Mouse (Mus musculus) cerebellum, postnatal 36 days (tissue): ENCODE results near the gene Lgr5.

Experiments
- DNase-seq, 2 experiments: peaks; one replicate each; pipeline ENCODE4 v3.0.0; 2021 to 2022; ENCODE audit warnings: mixed read lengths in 2 of 2

Gene Lgr5

GRCm38 (mm10) chr10:115587301-115587969 is at the start of gene Lgr5:
TSS of gene Lgr5 (minus strand) at chr10:115587780.
- DNase-seq: peak; percentile 73 to 76

- DNase-seq: no peak
These were observed 39.1 kb upstream of the Lgr5 start for GRCm38 (mm10) chr10:115626678-115627077.

DNA sequence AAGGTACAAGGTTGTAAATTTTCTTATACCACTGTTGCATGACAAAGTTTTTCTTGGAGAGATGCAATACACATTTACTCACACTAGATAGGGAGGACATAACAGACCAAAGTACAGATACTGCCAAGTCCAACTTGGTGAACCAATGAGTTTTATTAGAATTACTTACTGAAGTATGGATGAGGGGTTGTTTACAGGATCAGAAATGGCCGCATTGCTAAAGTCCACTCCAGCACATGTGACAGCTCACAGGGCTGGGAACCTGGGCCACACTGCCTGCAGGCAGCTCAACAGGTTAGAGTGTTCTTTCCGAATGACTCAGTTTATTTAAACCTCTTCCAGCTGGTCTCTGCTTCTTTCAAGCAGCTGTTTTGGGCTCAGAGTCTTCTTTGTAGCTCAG is 37.4 kb upstream of the Lgr5 start:
- no peak for DNase-seq

- DNase-seq: no peak
These were observed 36.5 kb upstream of the Lgr5 start for GRCm38 (mm10) chr10:115623956-115624671.

DNA sequence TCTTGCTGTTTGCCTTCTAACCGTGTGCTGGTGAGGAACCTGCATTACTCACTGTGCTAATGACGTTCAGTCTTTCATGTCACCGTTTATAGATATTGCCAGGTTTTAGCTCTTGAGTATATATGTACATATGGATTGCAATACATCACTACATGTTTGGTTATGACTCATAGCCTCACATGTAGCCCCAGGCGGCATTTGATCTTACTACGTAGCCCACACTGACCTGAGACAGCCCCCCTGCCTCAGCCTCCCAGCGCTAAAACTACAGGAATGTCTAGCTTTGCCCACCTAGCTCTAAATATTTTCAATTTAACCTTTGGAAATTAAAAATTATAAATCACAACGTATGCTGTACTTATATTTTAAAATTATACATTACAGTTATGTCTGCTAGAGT is 35.9 kb upstream of the Lgr5 start:
- DNase-seq: no peak

DNA sequence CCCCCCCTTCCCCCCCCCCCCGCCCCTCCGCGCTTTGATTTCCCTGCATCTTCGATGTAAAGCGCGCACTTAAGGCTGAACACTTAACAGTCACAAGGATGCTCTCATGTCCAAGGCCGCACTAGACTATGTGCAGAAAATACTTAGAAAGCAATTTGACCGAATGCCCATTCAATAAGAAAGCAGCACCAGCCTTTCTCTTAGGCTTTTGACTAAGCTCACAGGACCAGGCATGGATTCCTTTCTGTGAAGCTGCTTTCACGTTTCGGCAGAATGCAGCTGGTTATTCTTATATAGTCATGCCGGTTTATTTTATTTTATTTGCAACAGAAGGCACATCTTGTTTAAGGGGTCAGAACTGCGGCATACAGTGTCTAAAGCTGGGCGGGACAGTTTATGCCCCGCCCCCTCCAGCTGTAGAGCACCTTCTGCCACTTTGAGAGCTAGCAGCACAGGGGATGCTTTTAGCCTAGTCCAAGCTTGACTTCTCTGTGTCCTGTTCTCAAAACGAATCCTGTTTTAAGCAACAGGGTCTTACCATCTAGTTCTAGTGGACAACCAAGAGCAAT is 30.8 kb upstream of the Lgr5 start:
- DNase-seq: no peak

DNA sequence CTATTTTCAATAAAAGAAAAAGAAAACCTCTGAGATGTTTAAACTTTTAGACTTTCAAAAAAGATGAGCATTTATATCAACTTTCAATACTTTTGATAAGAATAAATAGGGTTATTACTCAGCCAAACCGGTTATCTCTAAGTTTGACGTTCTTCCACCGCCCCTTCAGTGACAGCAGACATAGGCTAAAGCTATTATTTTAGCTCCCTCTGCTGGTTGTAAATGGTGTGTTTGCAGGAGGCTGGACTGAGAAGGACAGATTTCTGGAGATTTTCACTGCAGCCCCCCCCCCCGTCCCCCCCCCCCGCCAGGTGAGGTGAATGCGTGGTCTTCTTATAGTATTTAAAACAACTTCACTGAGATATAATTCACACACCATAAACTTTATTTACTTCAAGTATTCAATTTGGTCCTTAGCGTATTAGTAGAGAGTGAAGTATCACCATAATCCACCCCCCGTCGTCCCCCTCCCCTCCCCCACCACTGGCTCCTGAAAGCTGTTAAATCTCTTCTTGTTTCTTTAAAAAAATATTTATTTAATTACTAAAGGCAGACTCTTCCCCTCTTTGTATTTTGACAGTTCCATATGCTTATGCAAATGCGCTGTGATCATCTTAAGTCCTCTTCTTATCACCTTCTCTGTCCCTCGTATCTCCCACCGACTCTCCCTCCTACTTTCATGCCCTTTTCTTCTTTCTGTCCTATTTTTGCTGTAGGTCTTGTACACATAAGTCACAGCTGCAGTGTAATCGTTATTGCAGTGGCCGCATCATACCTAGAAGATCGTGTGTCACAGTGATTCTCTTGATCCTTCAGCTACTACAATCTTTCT is 30.1 kb upstream of the Lgr5 start:
- peak; percentile 9 to 41 for DNase-seq

GRCm38 (mm10) chr10:115595748-115596147 is 8.2 kb upstream of the Lgr5 start:
- DNase-seq: no peak

- DNase-seq: no peak
These were observed 6.1 kb upstream of the Lgr5 start for GRCm38 (mm10) chr10:115593651-115594050.

DNA sequence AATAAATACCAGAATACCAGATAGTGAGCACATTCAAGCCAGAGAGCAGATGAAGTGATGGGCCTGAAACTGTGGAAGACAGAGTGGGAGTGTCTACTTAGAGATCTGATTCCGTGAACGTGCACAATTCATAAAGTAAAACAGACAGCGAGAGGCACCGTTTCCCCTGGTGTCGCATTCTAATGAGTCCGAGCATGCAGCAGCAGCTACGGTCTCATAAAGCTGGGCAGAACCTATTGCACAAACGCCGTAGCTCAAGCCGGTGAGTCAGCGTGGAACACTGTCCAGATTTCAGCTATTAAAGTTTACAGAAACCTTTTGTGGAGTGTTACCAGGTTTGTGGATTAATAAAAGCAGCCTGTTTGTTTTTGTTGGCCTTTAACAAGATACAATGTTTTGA is 5.6 kb upstream of the Lgr5 start:
- DNase-seq: no peak

- peak in 1 of 2 experiments; percentile 12 for DNase-seq
These were observed 399 bp upstream of the Lgr5 start for GRCm38 (mm10) chr10:115587979-115588378.

DNA sequence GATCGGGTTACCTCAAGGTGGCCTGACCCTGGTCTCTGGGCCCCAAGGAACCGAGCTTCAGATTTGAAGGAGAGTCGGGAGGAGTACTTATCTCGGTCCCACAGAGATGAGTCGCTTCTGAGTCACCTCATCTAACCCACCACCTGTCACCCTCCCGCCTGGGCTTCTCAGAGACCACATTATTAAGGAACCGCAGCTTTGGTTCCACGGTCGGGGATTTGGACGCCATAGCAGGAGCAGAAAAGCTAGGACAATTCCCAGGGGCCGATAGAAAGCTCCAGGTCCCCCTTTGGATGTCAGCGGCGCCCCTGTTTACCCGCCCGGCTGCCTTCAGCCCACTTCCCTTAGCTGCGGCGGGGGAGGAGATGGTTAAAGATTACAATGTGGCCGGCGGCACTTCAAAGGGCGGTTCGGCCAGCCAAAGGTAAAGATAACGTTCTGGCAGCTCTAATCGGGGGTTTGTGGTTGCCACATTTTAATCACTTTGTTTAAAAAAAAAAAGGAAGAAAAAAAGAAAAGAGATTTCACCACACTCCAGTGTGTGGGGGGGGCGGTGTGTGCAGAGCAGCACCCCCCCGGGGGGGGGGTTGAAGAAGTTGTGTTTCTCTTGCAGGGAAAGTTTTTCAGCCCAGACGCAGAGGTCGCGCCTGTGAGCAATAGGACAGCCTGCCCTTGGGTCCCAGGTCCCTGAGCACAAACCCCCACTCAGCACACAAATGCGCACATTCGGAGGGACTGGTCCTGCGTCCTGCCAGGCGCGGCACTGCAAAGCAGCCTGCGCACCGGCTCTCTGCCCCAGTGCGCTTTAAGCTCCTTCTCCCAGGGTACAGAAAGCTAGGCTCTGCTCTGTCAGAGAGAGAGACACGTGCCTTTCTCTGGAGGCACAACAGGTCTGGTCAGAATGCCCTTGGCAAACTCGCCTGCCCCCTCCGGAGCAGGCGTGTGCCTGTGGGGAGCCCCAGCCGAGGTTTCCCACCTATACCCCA is 1.0 kb downstream of the Lgr5 start:
- peak; percentile 43 to 44 for DNase-seq

GRCm38 (mm10) chr10:115585491-115586245 is 1.9 kb downstream of the Lgr5 start:
- DNase-seq: no peak

DNA sequence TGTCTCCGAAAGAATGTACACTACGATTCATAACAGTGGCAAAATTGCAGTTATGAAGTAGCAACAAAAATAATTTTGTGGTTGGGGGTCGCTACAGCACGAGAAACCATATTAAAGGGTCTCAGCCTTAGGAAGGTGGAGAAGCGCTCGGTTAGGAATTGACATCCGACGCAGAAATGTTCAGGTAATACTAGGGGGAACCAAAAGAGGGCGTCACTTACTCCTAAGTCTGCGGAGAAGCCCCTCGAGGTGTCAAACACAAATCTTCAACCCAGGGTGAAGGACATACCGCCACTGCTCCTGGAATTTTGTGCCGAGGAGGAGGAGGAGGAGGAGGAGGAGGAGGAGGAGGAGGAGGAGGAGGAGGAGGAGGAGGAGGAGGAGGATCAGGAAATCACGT is 2.9 kb downstream of the Lgr5 start:
- DNase-seq: no peak

GRCm38 (mm10) chr10:115583071-115583470 is 4.5 kb downstream of the Lgr5 start:
- DNase-seq: no peak

GRCm38 (mm10) chr10:115581971-115582370 is 5.6 kb downstream of the Lgr5 start:
- DNase-seq: no peak

- DNase-seq: no peak
These were observed 8.1 kb downstream of the Lgr5 start for GRCm38 (mm10) chr10:115579494-115579893.

DNA sequence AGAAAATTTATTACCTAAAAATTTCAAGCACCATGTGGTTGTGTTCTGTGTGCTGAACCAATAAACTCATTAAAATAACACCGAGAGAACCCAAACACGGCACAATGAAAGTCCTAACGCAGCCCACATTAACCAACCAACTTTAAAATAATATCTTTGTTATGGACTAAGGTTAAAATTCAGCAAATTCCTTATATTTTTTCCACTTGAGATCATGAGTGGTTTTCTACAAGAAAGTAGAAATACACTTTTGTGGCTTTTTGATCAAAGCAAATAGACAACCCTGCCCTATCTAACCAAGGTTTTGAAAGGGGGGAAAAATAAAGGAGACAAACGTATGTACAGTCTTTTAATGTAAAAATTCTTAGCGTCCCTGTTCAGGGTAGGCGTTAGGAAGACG is 8.5 kb downstream of the Lgr5 start:
- DNase-seq: no peak

DNA sequence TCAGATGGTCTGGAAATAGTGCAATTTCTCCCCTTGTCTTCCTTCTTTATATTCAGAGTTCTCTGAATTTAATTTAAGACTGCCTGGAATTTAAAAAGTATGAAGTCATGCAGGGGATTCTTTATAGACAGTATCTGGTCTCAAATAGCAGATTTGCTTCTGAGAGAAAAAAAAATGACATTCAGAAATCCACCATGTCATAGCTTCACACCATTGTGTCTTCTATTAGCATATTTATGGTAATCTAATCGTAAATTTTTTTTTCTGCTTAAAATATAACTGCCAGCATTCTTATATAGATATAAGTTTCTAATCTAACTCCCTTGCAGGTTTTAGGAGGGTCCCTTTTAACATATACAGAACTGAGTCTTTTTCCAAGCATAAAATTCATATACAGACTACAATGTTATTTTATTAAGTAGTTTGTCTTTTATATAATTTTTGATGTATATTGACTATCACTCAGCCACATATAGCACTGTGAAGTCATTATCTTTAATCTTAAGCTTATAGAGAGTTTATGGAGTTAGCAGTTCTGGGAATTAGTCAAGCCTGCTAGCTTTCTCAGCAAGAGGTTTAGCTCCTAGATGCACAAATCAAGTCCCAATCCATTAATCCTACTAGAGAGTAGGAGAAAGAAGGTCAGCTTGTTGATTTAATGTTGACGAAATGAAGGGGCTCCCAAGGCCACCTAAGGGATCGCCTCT is 15.7 kb downstream of the Lgr5 start:
- DNase-seq: no peak

DNA sequence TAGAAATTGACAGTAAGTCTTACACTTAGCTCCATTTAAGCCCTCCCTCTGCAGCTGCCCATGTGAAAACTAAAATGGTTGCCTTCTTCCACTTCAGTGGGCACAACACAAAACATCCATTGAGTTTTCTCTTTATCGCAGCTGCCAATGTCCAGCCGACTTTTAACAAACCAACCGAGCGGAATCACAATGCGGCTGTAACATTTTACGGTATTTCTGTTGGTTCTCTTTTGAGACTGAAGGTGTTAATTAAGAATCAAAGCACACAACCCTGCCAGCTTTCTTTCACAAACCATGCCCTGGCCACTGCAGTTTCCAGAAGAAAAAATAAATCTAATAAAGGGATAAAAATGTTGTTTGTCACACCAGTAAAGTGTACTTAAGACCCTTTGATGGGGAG is 16.3 kb downstream of the Lgr5 start:
- no peak for DNase-seq

GRCm38 (mm10) chr10:115570577-115570976 is 17.0 kb downstream of the Lgr5 start:
- no peak for DNase-seq
